Mouse (Mus musculus) T-helper 2 cell (primary cell): ENCODE measurements around the gene Slain2.
"Not testable (repeated sequence)": the region's sequence is repeated elsewhere in the genome, so short reads cannot be mapped to it uniquely, and the experiment has no call there.

Experiments used
- in situ Hi-C: fragments of 300-600 bp; cut with MboI, MseI; formaldehyde crosslinking; loops from one replicate; pipeline ENCODE4 v1.15.1; 2025; ENCODE audit warnings: high pct_unique_total_duplicates

Slain2 gene

GRCm38 (mm10) chr5:72901866-72902265, 12.2 kb upstream of the Slain2 start:
- in situ Hi-C loops = no loop called here

- in situ Hi-C loops = no loop called here
Measured at GRCm38 (mm10) chr5:72902312-72902711, 11.8 kb upstream of the Slain2 start.

- in situ Hi-C loops = no loop called here
Measured at GRCm38 (mm10) chr5:72902876-72903516, 11.1 kb upstream of the Slain2 start.

GRCm38 (mm10) chr5:72904903-72905790, 9.0 kb upstream of the Slain2 start:
- in situ Hi-C loops = no loop called here

- in situ Hi-C loops = no loop called here
Measured at GRCm38 (mm10) chr5:72907402-72907801, 6.7 kb upstream of the Slain2 start.

GRCm38 (mm10) chr5:72908324-72908936, 5.7 kb upstream of the Slain2 start:
- in situ Hi-C loops = no loop called here

- in situ Hi-C loops = no loop called here
Measured at GRCm38 (mm10) chr5:72909363-72909762, 4.7 kb upstream of the Slain2 start.

GRCm38 (mm10) chr5:72910373-72910772, 3.7 kb upstream of the Slain2 start:
- in situ Hi-C loops = no loop called here

- in situ Hi-C loops = no loop called here
Measured at GRCm38 (mm10) chr5:72911284-72911683, 2.8 kb upstream of the Slain2 start.

- in situ Hi-C loops = no loop called here
Measured at GRCm38 (mm10) chr5:72914633-72915561, 793 bp downstream of the Slain2 start.

GRCm38 (mm10) chr5:72916048-72916447, 1.9 kb downstream of the Slain2 start:
- in situ Hi-C loops = no loop called here

GRCm38 (mm10) chr5:72916851-72917250, 2.7 kb downstream of the Slain2 start:
- in situ Hi-C loops = no loop called here

GRCm38 (mm10) chr5:72920416-72920815, 6.3 kb downstream of the Slain2 start:
- in situ Hi-C loops = no loop called here

GRCm38 (mm10) chr5:72921171-72921570, 7.1 kb downstream of the Slain2 start:
- in situ Hi-C loops = no loop called here

GRCm38 (mm10) chr5:72922796-72923195, 8.7 kb downstream of the Slain2 start:
- in situ Hi-C loops = no loop called here

GRCm38 (mm10) chr5:72927074-72927473, 13.0 kb downstream of the Slain2 start:
- in situ Hi-C loops = no loop called here

- in situ Hi-C loops = no loop called here
Measured at GRCm38 (mm10) chr5:72933026-72933675, 19.0 kb downstream of the Slain2 start.

GRCm38 (mm10) chr5:72938421-72938820, 24.3 kb downstream of the Slain2 start:
- in situ Hi-C loops = not testable (repeated sequence)

GRCm38 (mm10) chr5:72939311-72939710, 25.2 kb downstream of the Slain2 start:
- in situ Hi-C loops = no loop called here

GRCm38 (mm10) chr5:72940906-72941432, 26.9 kb downstream of the Slain2 start:
- in situ Hi-C loops = no loop called here

GRCm38 (mm10) chr5:72948136-72948535, 34.0 kb downstream of the Slain2 start:
- in situ Hi-C loops = no loop called here
